Mouse (Mus musculus) urinary bladder, postnatal 36 days (tissue): ENCODE measurements at regions not wholly inside any gene's neighbourhood (a gene's known extent, or its start where the extent isn't known, plus 50 kb on each side); places are given as distances from the start of the nearest gene placed in this dataset.

Source experiments
- DNase-seq, 2 experiments: peaks; one replicate each; pipeline ENCODE4 v3.0.0; 2022; ENCODE audit warnings: low spot score in 2 of 2, mixed read lengths in 1 of 2

DNA sequence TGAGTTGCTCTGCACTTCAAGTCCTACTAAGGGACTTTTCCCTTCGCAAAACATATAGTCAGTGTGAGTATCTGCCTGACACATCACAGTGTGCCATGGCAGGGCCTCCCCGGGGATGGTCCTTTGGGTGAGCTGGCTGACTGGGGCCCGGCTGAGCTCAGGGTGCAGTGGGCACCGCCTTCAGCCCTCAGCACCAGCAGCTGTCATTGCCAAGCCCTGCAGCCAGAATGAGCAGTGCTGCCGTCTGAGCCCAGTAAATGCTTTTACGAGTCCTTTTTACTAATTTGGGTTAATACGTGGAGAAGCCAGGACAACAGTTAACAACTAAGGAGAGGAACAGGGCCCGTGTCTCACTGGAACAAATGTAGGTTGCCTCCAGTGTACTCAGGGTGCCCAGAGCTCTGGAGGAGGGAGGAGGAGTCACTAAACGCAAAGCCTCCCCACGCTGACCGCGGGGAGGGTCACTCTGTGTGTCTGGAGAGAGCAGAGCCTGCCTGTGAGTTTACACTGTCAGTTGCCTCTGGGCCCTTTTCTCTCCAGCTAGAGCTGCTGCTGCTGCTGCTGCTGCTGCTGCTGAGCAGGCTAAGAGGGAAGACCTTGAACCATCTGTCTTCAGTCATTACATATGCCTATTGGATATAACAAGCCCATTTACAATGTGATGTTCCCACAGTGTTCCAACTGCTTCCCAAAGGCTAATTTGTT is 60.1 kb upstream of the Vps8 start:
- no peak for DNase-seq

DNA sequence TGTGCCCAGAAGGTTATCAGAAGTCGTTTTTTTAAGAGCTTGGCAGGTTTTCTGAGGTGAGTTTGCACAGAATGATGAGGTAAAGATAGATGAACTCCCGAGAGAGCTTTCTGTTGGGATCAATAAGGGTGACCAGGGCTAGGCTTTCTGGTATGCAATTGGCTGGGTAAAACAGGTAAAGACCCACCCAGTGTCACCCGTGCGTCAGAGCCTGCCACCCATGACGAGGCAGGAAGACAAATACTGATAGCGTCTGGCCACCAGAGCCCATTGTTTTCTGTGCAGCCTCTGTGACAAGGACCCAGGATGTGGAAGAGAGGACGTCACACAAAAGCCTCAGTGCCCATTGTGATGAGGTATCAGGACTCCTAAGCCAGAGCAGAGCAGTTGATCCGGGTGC is 58.0 kb upstream of the Vps8 start:
- no peak for DNase-seq

DNA sequence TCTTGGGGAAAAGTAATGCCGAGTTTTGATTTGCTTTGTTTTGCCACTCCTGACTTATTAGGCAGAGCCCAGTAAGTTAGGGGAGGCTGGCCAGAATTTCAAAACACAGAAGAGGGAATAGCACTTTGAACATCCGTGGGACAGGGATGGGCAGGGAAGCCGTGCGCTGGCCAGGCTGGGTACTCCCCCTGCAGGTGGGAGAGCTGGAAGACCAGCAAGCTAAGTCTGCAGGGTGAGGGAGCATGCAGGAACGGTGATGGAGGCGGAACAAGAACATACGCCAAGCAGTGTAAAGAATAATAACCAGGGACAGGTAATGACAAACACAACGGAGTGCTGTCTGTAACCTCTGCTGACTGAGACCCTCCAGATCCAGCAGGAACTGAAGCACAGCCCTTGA is 55.5 kb upstream of the Vps8 start:
- DNase-seq = no peak

DNA sequence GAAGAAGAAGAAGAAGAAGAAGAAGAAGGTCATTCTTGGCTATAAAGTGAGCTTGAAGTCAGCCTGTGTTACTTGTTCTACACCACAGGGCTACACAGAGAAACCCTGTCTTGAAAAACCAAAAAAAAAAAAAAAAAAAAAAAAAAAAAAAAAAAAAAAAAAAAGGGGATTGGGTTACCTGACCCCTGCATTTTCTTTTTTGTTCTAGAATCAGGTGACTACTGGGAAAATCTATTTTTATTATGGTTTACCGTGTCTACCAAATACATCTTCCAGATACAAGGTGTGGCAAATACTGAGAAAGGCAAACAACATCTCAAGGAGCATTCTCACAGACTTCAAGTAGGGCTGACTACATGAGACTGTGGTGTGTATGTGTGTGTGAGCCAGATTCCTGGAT is 54.1 kb upstream of the Vps8 start:
- DNase-seq = no peak

DNA sequence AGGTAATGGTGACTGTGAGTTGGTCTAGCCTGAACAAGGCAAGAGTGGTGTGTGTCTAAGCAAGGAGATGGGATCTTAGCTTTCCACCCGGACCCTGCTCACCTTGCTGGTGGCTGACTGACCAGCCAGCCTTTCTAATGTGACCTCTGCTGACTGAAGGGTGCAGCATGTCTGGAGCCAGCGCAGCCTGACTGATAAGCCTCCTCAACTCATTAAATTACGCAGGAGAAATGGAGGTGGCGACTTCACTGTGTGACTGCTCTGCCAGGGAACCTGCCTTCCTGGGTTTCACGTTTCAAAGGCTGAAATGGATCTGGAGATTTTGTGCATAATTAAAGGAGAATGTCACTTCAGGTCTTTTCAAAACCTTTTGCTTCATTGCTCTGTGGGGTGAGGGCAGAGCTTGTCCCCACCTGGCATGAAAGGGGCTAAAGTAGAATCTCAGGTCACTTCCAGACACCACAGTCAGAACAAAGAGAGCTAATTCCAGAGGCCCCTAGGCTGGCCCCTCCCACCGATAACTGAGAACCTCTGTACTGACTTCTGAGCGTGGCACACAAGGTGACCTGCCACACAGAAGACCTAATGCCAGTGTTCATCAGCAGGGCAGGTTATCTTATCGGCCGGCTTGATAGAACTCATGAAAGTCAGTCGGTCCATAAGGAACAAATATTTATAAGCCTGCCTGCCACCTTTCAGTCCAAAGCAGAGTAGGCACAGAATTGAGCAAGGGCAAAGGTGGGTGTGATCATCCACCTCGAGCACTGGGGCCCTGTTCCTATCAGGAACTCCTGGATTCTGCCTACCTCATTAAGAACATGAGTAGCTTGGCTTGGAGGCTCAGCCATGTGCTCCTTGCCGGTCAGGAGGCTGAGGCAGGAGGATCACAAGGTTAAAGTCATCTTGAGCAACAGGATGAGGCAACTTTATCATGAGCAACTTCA is 53.1 kb upstream of the Vps8 start:
- no peak for DNase-seq
